Mouse (Mus musculus) forebrain, postnatal 0 days (tissue): ENCODE measurements around the gene Mreg. TPM values are rescaled to one million over a fixed set of nuclear protein-coding genes. Genes with fewer than 3 reads are reported as not detected.

Experiments used
- ATAC-seq: fragments of 200-750 bp; cut with Nextera tagmentation; 2 replicates; pipeline ENCODE4 v1.8.0; 2017; ENCODE audit warnings: mild to moderate bottlenecking, moderate library complexity
- DNase-seq: peaks from one replicate; pipeline ENCODE4 v3.0.0-alpha.2; 2015
- H3K27ac ChIP-seq: fragments of 300-500 bp; sonication (generic); 2 replicates; pipeline ENCODE4 v1.5.1; 2014; ENCODE audit warnings: low read depth, mild to moderate bottlenecking, antibody characterized with exemption, low read length, moderate library complexity, mixed read lengths
- H3K27me3 ChIP-seq: fragments of 300-500 bp; sonication (generic); 2 replicates; pipeline ENCODE4 v1.6.1; 2014; ENCODE audit warnings: mild to moderate bottlenecking, low read length, mixed read lengths; ENCODE audit not compliant: insufficient read depth
- H3K36me3 ChIP-seq: fragments of 300-500 bp; sonication (generic); 2 replicates; pipeline ENCODE4 v1.6.1; 2014; ENCODE audit warnings: mild to moderate bottlenecking, moderate library complexity; ENCODE audit not compliant: insufficient read depth
- H3K4me1 ChIP-seq: fragments of 300-500 bp; sonication (generic); 2 replicates; pipeline ENCODE4 v1.6.1; 2014; ENCODE audit warnings: antibody characterized with exemption; ENCODE audit not compliant: insufficient read depth
- H3K4me2 ChIP-seq: fragments of 300-500 bp; sonication (generic); 2 replicates; pipeline ENCODE4 v1.6.1; 2014; ENCODE audit warnings: low read depth, mild to moderate bottlenecking, moderate library complexity
- H3K4me3 ChIP-seq: fragments of 300-500 bp; sonication (generic); 2 replicates; pipeline ENCODE4 v1.5.1; 2014; ENCODE audit warnings: low read depth, low read length, mixed read lengths
- H3K9ac ChIP-seq: fragments of 300-500 bp; sonication (generic); 2 replicates; pipeline ENCODE4 v1.6.1; 2014; ENCODE audit warnings: mild to moderate bottlenecking
- H3K9me3 ChIP-seq: fragments of 300-500 bp; sonication (generic); 2 replicates; pipeline ENCODE4 v1.6.1; 2016; ENCODE audit warnings: low read length
- CTCF ChIP-seq: sonication (generic); IDR thresholded peaks from 2 replicates; pipeline ENCODE4 v1.5.1; 2016; ENCODE audit warnings: antibody characterized with exemption, control low read depth, low read depth
- WGBS: fragments of 180-500 bp; shearing (Covaris S2); extraction: QIAGEN DNeasy Blood & Tissue Kit; methylation state at CpG from one replicate; pipeline ENCODE4 v1.1.7; 2014; 5-methylcytosine and 5-hydroxymethylcytosine counted together
- polyA plus RNA-seq: library from polyadenylated mRNA; unstranded; fragments of >200 nt; fragmentation: Nextera tagmentation; extraction: Ambion mirVana; gene quantifications from 2 replicates; pipeline ENCODE4 v1.2.1, GENCODE M21; 2015
- total RNA-seq: library from RNA; depleted of rRNA; stranded (reverse); fragments of >200 nt; gene quantifications from 2 replicates; pipeline ENCODE4 v1.2.3, GENCODE M21; 2014

The Mreg gene
- total and polyA plus RNA-seq, 2 experiments from 2014 or later = 1.7 to 1.9 TPM

GRCm38 (mm10) chr1:72188142-72188738, 23.9 kb downstream of the Mreg start:
- H3K4me2 ChIP-seq = peak overlapping the region; percentile 19; the same call in 1 of the 2 replicates
- no peak for TF ChIP-seq CTCF
- no peaks in the 10 kb centered on the region for H3K27me3 ChIP-seq
- peak; percentile 50 for DNase-seq
- H3K4me1 ChIP-seq = no peaks in the 10 kb centered on the region
- no peaks in the 10 kb centered on the region for H3K9me3 ChIP-seq
- no peaks in the 10 kb centered on the region for H3K36me3 ChIP-seq
- H3K4me3 ChIP-seq = no peak overlapping the region
- H3K27ac ChIP-seq = no peak overlapping the region
- H3K9ac ChIP-seq = no peak overlapping the region
- ATAC-seq = peak; percentile 75
- 41% methylated on average over 16 of the region's 16 CpGs for WGBS

GRCm38 (mm10) chr1:72187486-72187885, 24.6 kb downstream of the Mreg start:
- Histone ChIP-seq H3K4me2 (0 out of 2 replicates have a peak overlapping the region, but pooled peaks have one; percentile 19), H3K4me1 (no peaks in the 10 kb centered on the region), H3K9me3 (no peaks in the 10 kb centered on the region), H3K27me3 (no peaks in the 10 kb centered on the region), H3K36me3 (no peaks in the 10 kb centered on the region), H3K27ac (no peak overlapping the region), H3K4me3 (no peak overlapping the region), H3K9ac (no peak overlapping the region)
- WGBS = 52% methylated on average over 10 of the region's 10 CpGs
- ATAC-seq (peak; percentile 13; the same call in 1 of the 2 replicates), DNase-seq (peak; percentile 18)
- TF ChIP-seq CTCF = no peak

GRCm38 (mm10) chr1:72186151-72186550, 26.0 kb downstream of the Mreg start:
- WGBS = 87% methylated on average over 5 of the region's 5 CpGs

DNA sequence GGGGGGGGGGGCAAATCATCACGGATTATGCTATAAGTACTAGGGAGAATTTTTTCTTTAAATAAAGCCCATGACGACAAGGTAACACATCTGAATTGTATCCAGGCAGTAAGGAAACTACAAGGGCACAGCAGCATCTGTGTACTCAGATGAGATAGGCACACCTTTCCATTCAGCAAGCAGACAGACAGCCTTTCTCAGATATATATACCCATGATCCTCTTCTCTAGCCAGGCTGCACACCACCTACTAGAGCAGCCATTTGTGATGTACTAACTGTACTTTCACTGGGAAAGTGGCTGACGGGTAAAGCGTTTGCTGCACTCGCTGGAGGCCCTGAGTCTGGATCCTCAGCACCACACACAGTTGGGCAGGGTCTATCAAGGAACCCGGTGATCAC, 28.6 kb downstream of the Mreg start:
- ATAC-seq = no peak
- no peak for DNase-seq
- 58% methylated on average over 6 of the region's 6 CpGs for WGBS

More at GRCm38 (mm10) chr1:72186151-72186550, 26.0 kb downstream of the Mreg start:
- H3K9ac ChIP-seq = no peak overlapping the region
- no peak for DNase-seq
- TF ChIP-seq CTCF = no peak
- ATAC-seq = no peak
- H3K9me3 ChIP-seq = no peaks in the 10 kb centered on the region
- no peak overlapping the region for H3K4me2 ChIP-seq
- H3K27ac ChIP-seq = no peak overlapping the region
- H3K4me1 ChIP-seq = no peaks in the 10 kb centered on the region
- no peak overlapping the region for H3K4me3 ChIP-seq
- no peaks in the 10 kb centered on the region for H3K36me3 ChIP-seq
- H3K27me3 ChIP-seq = no peaks in the 10 kb centered on the region

GRCm38 (mm10) chr1:72182930-72183499, 29.1 kb downstream of the Mreg start:
- H3K4me2 ChIP-seq = peak overlapping the region; percentile 29
- H3K36me3 ChIP-seq = no peaks in the 10 kb centered on the region
- no peak overlapping the region for H3K27ac ChIP-seq
- H3K9me3 ChIP-seq = no peaks in the 10 kb centered on the region
- H3K27me3 ChIP-seq = no peaks in the 10 kb centered on the region
- H3K4me3 ChIP-seq = peak overlapping the region; percentile 2; the same call in 1 of the 2 replicates
- ATAC-seq (peak; percentile 64), DNase-seq (peak; percentile 16)
- no peak overlapping the region for H3K9ac ChIP-seq
- H3K4me1 ChIP-seq = no peaks in the 10 kb centered on the region
- WGBS = 6% methylated on average over 13 of the region's 13 CpGs
- no peak for TF ChIP-seq CTCF

More for the DNA sequence above, 28.6 kb downstream of the Mreg start:
- no peak overlapping the region for H3K4me3 ChIP-seq
- no peaks in the 10 kb centered on the region for H3K27me3 ChIP-seq
- no peak overlapping the region for H3K27ac ChIP-seq
- H3K36me3 ChIP-seq = no peaks in the 10 kb centered on the region
- H3K4me1 ChIP-seq = no peaks in the 10 kb centered on the region
- H3K4me2 ChIP-seq = peak overlapping the region; percentile 29
- H3K9ac ChIP-seq = no peak overlapping the region
- TF ChIP-seq CTCF = no peak
- H3K9me3 ChIP-seq = no peaks in the 10 kb centered on the region

- Histone ChIP-seq H3K9me3 (no peaks in the 10 kb centered on the region), H3K27me3 (no peaks in the 10 kb centered on the region), H3K9ac (no peak overlapping the region), H3K36me3 (no peaks in the 10 kb centered on the region), H3K27ac (no peak overlapping the region), H3K4me2 (no peak overlapping the region), H3K4me3 (no peak overlapping the region), H3K4me1 (no peaks in the 10 kb centered on the region)
- no peak for ATAC-seq
- WGBS = 84% methylated on average over 7 of the region's 7 CpGs
- TF ChIP-seq CTCF = no peak
- DNase-seq = no peak
Observed at GRCm38 (mm10) chr1:72179947-72180346, 32.2 kb downstream of the Mreg start.

GRCm38 (mm10) chr1:72176239-72176638, 35.9 kb downstream of the Mreg start:
- peak; percentile 67 for ATAC-seq
- no peak overlapping the region for H3K9ac ChIP-seq
- no peak for TF ChIP-seq CTCF
- no peak overlapping the region for H3K4me3 ChIP-seq
- H3K27ac ChIP-seq = no peak overlapping the region
- no peaks in the 10 kb centered on the region for H3K27me3 ChIP-seq
- no peak for DNase-seq
- no peaks in the 10 kb centered on the region for H3K36me3 ChIP-seq
- H3K9me3 ChIP-seq = no peaks in the 10 kb centered on the region
- WGBS = 67% methylated on average over 6 of the region's 6 CpGs
- no peaks in the 10 kb centered on the region for H3K4me1 ChIP-seq
- H3K4me2 ChIP-seq = no peak overlapping the region
